Comparison of ENCODE assay signal across 11 mouse cellular contexts in the genomic region with DNA sequence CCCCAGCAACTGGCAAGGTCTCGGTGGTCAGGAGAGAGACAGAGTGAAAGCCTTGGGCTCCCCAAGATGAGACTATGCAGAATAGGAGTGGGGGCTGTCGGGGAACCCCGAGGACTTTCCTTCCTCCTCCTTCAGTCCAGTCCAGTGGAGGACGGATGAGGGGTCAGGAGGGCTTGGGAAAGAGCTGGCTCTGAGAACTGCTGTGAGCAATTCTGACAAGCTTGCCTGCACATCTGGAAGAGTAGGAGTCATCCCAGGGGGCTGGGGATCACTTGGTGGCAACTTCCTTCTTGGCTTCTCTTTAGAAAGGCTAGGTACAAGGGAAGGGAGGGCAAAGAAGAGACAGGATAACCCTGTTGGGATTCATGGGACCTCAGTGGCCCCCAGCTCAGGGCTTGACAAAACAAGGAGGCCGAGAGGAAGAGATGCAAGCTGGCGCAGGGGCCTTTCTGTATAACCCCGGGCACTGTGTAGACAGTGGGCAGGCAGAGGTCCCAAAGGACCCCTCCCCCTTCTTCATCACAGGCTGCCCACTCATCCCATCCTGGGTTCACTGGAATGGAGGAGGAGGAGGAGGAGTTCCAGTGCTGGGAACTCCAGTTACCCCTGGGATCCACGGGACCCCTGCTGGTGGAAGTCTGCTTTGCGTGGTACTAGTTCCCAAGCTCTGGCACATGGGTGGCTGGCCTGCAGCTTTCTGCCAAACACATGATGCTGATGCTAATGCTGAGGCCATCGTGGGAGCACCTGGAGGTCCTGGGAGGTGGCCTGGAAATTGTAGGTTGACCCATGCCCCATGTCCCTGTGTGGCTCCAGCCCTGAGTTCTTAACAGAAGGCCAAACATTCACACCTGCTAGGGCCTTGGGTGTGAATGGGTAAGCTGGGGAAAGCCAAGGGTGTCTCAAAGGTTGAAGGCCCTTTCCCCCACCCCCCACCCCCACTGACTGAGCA. TPM values are rescaled to one million over a fixed set of nuclear protein-coding genes. Genes with fewer than 3 reads are reported as not detected.
DNase-seq lines count a peak whose midpoint lies in the region; ATAC-seq and TF ChIP-seq lines count a peak whose summit lies in the region.
"Had no signal": no experiment of that assay in that cellular context is flagged by ENCODE, and none has a peak within 500 bp of the region (broad histone marks: within the 10 kb centered on the region; RNA-seq: fewer than 3 reads in every experiment).

No protein-coding gene starts in this region.

- 76% methylated on average over 10 of the region's 10 CpGs for WGBS in liver, embryonic 14.5 days (ENCODE audit: insufficient replicate concordance)
- 85% methylated on average over 10 of the region's 10 CpGs for WGBS in liver, embryonic 11.5 days
- 82% methylated on average over 10 of the region's 10 CpGs for WGBS in midbrain, embryonic 10.5 days

- H3K9me3 ChIP-seq in liver, embryonic 14.5 days (ENCODE audit: control insufficient read depth, low read length): no peaks in the 10 kb centered on the region
- no peaks in the 10 kb centered on the region for H3K9me3 ChIP-seq in liver, embryonic 11.5 days (ENCODE audit: control insufficient read depth, low read length)
- no peaks in the 10 kb centered on the region for H3K9me3 ChIP-seq in midbrain, embryonic 10.5 days (replicated peaks)
- H3K9me3 ChIP-seq: embryonic facial prominence, embryonic 12.5 days; megakaryocyte, embryonic 14.5 days had no signal

- H3K27me3 ChIP-seq in liver, embryonic 14.5 days (ENCODE audit: control insufficient read depth, insufficient read depth, low read length): no peaks in the 10 kb centered on the region
- no peaks in the 10 kb centered on the region for H3K27me3 ChIP-seq in liver, embryonic 11.5 days (replicated peaks; ENCODE audit: control insufficient read depth, insufficient read depth, low read length)
- no peaks in the 10 kb centered on the region for H3K27me3 ChIP-seq in midbrain, embryonic 10.5 days (ENCODE audit: low read depth, poor library complexity, severe bottlenecking)
- H3K27me3 ChIP-seq: embryonic facial prominence, embryonic 12.5 days; megakaryocyte, embryonic 14.5 days had no signal

- H3K4me2 ChIP-seq in liver, embryonic 14.5 days (ENCODE audit: low read depth): no peak overlapping the region
- no peak overlapping the region for H3K4me2 ChIP-seq in liver, embryonic 11.5 days
- H3K4me2 ChIP-seq: embryonic facial prominence, embryonic 12.5 days had no signal

- peaks cover 51% of the 10 kb centered on the region for H3K36me3 ChIP-seq in liver, embryonic 14.5 days (replicated peaks; ENCODE audit: control insufficient read depth, insufficient read depth, low read depth)
- H3K36me3 ChIP-seq in liver, embryonic 11.5 days (ENCODE audit: control insufficient read depth, insufficient read depth, low read length): peaks cover 43% of the 10 kb centered on the region
- H3K36me3 ChIP-seq in midbrain, embryonic 10.5 days: peaks cover 90% of the 10 kb centered on the region

- H3K9ac ChIP-seq in liver, embryonic 14.5 days (replicated peaks): no peak overlapping the region
- no peak overlapping the region for H3K9ac ChIP-seq in liver, embryonic 11.5 days (ENCODE audit: low read depth, low read length)
- H3K9ac ChIP-seq: embryonic facial prominence, embryonic 12.5 days had no signal

- peak; percentile 69 for TF ChIP-seq CTCF in liver, embryonic 14.5 days (IDR thresholded peaks at IDR 0.05; ENCODE audit: low read depth)

- ATAC-seq in liver, embryonic 14.5 days (ENCODE audit: insufficient read depth): no peak
- no peak for ATAC-seq in liver, embryonic 11.5 days (replicated peaks; ENCODE audit: low FRiP score)
- ATAC-seq: hindbrain, embryonic 16.5 days had no signal

- DNase-seq in adrenal gland, adult 2 months: peak; percentile 42
- DNase-seq in adrenal gland, adult 8-10 months: no peak
- DNase-seq in liver, embryonic 14.5 days (ENCODE audit: low read depth in 3 of 3, low spot score in 3 of 3): no peak
- no peak for DNase-seq in liver, embryonic 11.5 days (ENCODE audit: low spot score)
- DNase-seq in ZHBTc4 (ENCODE audit: low read depth, low spot score): peak; percentile 64
- peak; percentile 39 to 74 for DNase-seq in kidney, postnatal 36 days
- DNase-seq in midbrain, embryonic 10.5 days (ENCODE audit: low spot score): no peak
- DNase-seq in urinary bladder, postnatal 25 days (ENCODE audit: low spot score): no peak

- no peak overlapping the region for H3K27ac ChIP-seq in liver, embryonic 14.5 days
- H3K27ac ChIP-seq in liver, embryonic 11.5 days (ENCODE audit: low read depth, low read length): no peak overlapping the region; the same call in 1 of the 2 replicates
- H3K27ac ChIP-seq in midbrain, embryonic 10.5 days (replicated peaks): no peak overlapping the region
- H3K27ac ChIP-seq: embryonic facial prominence, embryonic 12.5 days had no signal

- no peak overlapping the region for H3K4me3 ChIP-seq in liver, embryonic 14.5 days (ENCODE audit: insufficient read depth in 1 of 2, low read depth in 2 of 2, low read length in 2 of 2)
- H3K4me3 ChIP-seq in liver, embryonic 11.5 days (ENCODE audit: low read depth, low read length): no peak overlapping the region
- no peak overlapping the region for H3K4me3 ChIP-seq in midbrain, embryonic 10.5 days
- H3K4me3 ChIP-seq: embryonic facial prominence, embryonic 12.5 days; megakaryocyte, embryonic 14.5 days had no signal

- H3K4me1 ChIP-seq in liver, embryonic 14.5 days (replicated peaks; ENCODE audit: control insufficient read depth in 2 of 2, insufficient read depth in 2 of 2, low read length in 1 of 2): no peaks in the 10 kb centered on the region
- H3K4me1 ChIP-seq in liver, embryonic 11.5 days (replicated peaks; ENCODE audit: control insufficient read depth, insufficient read depth, low read length): no peaks in the 10 kb centered on the region
- no peaks in the 10 kb centered on the region for H3K4me1 ChIP-seq in midbrain, embryonic 10.5 days
- H3K4me1 ChIP-seq: embryonic facial prominence, embryonic 12.5 days had no signal

- no peak for TF ChIP-seq EP300 in liver, embryonic 14.5 days (IDR thresholded peaks at IDR 0.05; ENCODE audit: low read depth)

RNA-seq across cellular contexts. Expression of a gene that starts 8.0 kb away (rescaled TPM):
- total RNA-seq in adrenal gland, adult 2 months (2021): 100 to 1,000 TPM; 538 to 652 TPM
- 1,033 and 1,131 TPM in 2 replicates for polyA plus RNA-seq in adrenal gland, adult 2 months (2012; rRNA removed)
- total RNA-seq in adrenal gland, adult 8-10 months (2022): 100 to 1,000 TPM; 548 to 745 (median 627) TPM
- 121 and 142 TPM in 2 replicates for polyA plus RNA-seq in liver, embryonic 14.5 days (2012; rRNA removed)
- 199 and 218 TPM in 2 replicates for polyA plus RNA-seq in liver, embryonic 14.5 days (2014; fragmentation: Nextera tagmentation; extraction: Ambion mirVana)
- polyA plus RNA-seq in liver, embryonic 11.5 days (2014; fragmentation: Nextera tagmentation; extraction: Ambion mirVana): 377 and 390 TPM in 2 replicates
- 285 and 291 TPM in 2 replicates for polyA plus RNA-seq in midbrain, embryonic 10.5 days (2016; fragmentation: Nextera tagmentation; extraction: Ambion mirVana)

RNA-seq across cellular contexts. Expression of a gene that starts 35.7 kb away (rescaled TPM):
- total RNA-seq in adrenal gland, adult 2 months (2021): 1 to 10 TPM; 2.4 to 2.9 TPM
- 3.5 and 4.5 TPM in 2 replicates for polyA plus RNA-seq in adrenal gland, adult 2 months (2012; rRNA removed)
- total RNA-seq in adrenal gland, adult 8-10 months (2022): 1 to 10 TPM; 4.2 to 9.3 (median 6.3) TPM
- polyA plus RNA-seq in liver, embryonic 14.5 days (2012; rRNA removed): 1.2 and 1.3 TPM in 2 replicates
- polyA plus RNA-seq in liver, embryonic 14.5 days (2014; fragmentation: Nextera tagmentation; extraction: Ambion mirVana): 1.3 and 1.4 TPM in 2 replicates
- polyA plus RNA-seq in liver, embryonic 11.5 days (2014; fragmentation: Nextera tagmentation; extraction: Ambion mirVana): 3.3 and 3.6 TPM in 2 replicates
- 6.4 and 6.5 TPM in 2 replicates for polyA plus RNA-seq in midbrain, embryonic 10.5 days (2016; fragmentation: Nextera tagmentation; extraction: Ambion mirVana)

RNA-seq across cellular contexts. Expression of a gene that starts 49.8 kb away (rescaled TPM):
- total RNA-seq in adrenal gland, adult 2 months (2021): 100 to 1,000 TPM; 149 to 195 TPM
- polyA plus RNA-seq in adrenal gland, adult 2 months (2012; rRNA removed): 190 and 196 TPM in 2 replicates
- 100 to 1,000 TPM; 140 to 159 (median 147) TPM for total RNA-seq in adrenal gland, adult 8-10 months (2022)
- polyA plus RNA-seq in liver, embryonic 14.5 days (2012; rRNA removed): 119 and 143 TPM in 2 replicates
- polyA plus RNA-seq in liver, embryonic 14.5 days (2014; fragmentation: Nextera tagmentation; extraction: Ambion mirVana): 129 and 132 TPM in 2 replicates
- 327 and 368 TPM in 2 replicates for polyA plus RNA-seq in liver, embryonic 11.5 days (2014; fragmentation: Nextera tagmentation; extraction: Ambion mirVana)
- polyA plus RNA-seq in midbrain, embryonic 10.5 days (2016; fragmentation: Nextera tagmentation; extraction: Ambion mirVana): 240 and 263 TPM in 2 replicates

Comparison
In these comparisons a context has a peak if more than half of its experiments do, and no peak if none do; other contexts are left out.
1. DNase-seq: peak in adrenal gland, adult 2 months (single experiment), ZHBTc4 (single experiment) and kidney, postnatal 36 days (2 of 2); none in adrenal gland, adult 8-10 months (single experiment), liver, embryonic 14.5 days (0 of 3), liver, embryonic 11.5 days (single experiment), midbrain, embryonic 10.5 days (single experiment) and urinary bladder, postnatal 25 days (single experiment).